Mouse (Mus musculus) intestine, postnatal 0 days (tissue): ENCODE measurements around the gene Foxm1. TPM values are rescaled to one million over a fixed set of nuclear protein-coding genes. Genes with fewer than 3 reads are reported as not detected.

Experiments
- ATAC-seq: fragments of 200-750 bp; cut with Nextera tagmentation; 2 replicates; pipeline ENCODE4 v1.8.0; 2017; ENCODE audit warnings: mild to moderate bottlenecking, moderate TSS enrichment, moderate library complexity
- H3K27ac ChIP-seq: fragments of 300-500 bp; sonication (generic); 2 replicates; pipeline ENCODE4 v1.5.1; 2014; ENCODE audit warnings: mild to moderate bottlenecking, low read depth, low read length, moderate library complexity
- H3K27me3 ChIP-seq: fragments of 300-500 bp; sonication (generic); replicated peaks from 2 replicates; pipeline ENCODE4 v1.6.1; 2014; ENCODE audit warnings: low read length, mixed read lengths; ENCODE audit not compliant: control insufficient read depth, insufficient read depth
- H3K36me3 ChIP-seq: fragments of 300-500 bp; sonication (generic); 2 replicates; pipeline ENCODE4 v1.6.1; 2014; ENCODE audit warnings: mild to moderate bottlenecking, moderate library complexity; ENCODE audit not compliant: control insufficient read depth, insufficient read depth
- H3K4me1 ChIP-seq: fragments of 300-500 bp; sonication (generic); replicated peaks from 2 replicates; pipeline ENCODE4 v1.6.1; 2014; ENCODE audit warnings: antibody characterized with exemption, low read length, mixed read lengths; ENCODE audit not compliant: control insufficient read depth, insufficient read depth
- H3K4me2 ChIP-seq: fragments of 300-500 bp; sonication (generic); replicated peaks from 2 replicates; pipeline ENCODE4 v1.6.1; 2014; ENCODE audit warnings: low read depth, mild to moderate bottlenecking, moderate library complexity
- H3K4me3 ChIP-seq: fragments of 300-500 bp; sonication (generic); 2 replicates; pipeline ENCODE4 v1.5.1; 2014; ENCODE audit warnings: low read depth, low read length
- H3K9ac ChIP-seq: fragments of 300-500 bp; sonication (generic); 2 replicates; pipeline ENCODE4 v1.6.1; 2014; ENCODE audit warnings: mild to moderate bottlenecking, low read depth, low read length
- H3K9me3 ChIP-seq: fragments of 300-500 bp; sonication (generic); 2 replicates; pipeline ENCODE4 v1.6.1; 2016; ENCODE audit warnings: mixed run types; ENCODE audit not compliant: control insufficient read depth
- CTCF ChIP-seq: sonication (generic); IDR thresholded peaks from 2 replicates; pipeline ENCODE4 v1.5.1; 2016; ENCODE audit warnings: low read depth, mild to moderate bottlenecking, control low read depth, antibody characterized with exemption, moderate library complexity
- WGBS: fragments of 180-500 bp; shearing (Covaris S2); extraction: QIAGEN DNeasy Blood & Tissue Kit; methylation state at CpG from one replicate; pipeline ENCODE4 v1.1.7; 2014; 5-methylcytosine and 5-hydroxymethylcytosine counted together
- polyA plus RNA-seq: library from polyadenylated mRNA; unstranded; fragments of >200 nt; fragmentation: Nextera tagmentation; extraction: Ambion mirVana; gene quantifications from 2 replicates; pipeline ENCODE4 v1.2.1, GENCODE M21; 2015

Gene Foxm1
- 4.7 and 5.7 TPM in 2 replicates for polyA plus RNA-seq

DNA sequence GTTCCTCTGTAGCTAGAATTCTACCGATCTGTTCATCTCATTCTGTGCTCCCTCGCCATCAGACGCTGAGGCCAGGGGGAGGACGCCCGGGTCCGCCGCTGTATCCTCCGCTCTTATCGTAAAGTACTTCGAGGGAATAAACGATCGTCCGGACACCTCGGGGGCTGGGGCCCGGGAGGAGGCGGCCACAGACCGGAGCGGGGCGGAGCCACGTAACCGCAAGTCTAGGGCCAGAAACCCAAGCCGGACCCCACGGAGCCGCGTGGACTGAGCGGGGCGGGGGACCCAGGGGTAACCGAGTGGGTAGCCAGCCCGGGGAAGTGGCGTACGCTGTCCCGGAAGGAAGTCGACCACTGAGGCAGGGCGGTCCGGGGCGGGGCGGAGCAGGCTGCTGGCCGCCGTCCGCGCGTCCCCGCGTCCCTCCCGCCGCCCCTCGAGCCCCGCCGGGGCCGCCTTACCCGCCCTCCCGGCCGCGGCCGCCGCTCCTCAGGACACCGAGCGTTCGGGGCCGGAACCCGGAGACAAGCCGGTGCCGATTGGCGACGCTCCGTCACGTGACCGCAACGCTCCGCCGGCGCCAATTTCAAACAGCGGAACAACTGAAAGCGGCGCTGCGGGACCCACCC, at the start of gene Foxm1, which contains the start of gene Rhno1:
Foxm1 (plus strand) TSS at position 587 of the 626 bp plus-strand sequence.
Rhno1 (minus strand) TSS at position 531 of the 626 bp plus-strand sequence.
- peak; percentile 87 for ATAC-seq
- WGBS, result 0% methylated on average over 47 of the region's 76 CpGs
- Histone ChIP-seq H3K9me3 (no peaks in the 10 kb centered on the region), H3K27ac (peak within 1 kb of the TSS; percentile 96), H3K4me1 (no peaks in the 10 kb centered on the region; the same call in 1 of the 2 replicates), H3K27me3 (no peaks in the 10 kb centered on the region), H3K4me3 (peak within 1 kb of the TSS; percentile 98), H3K4me2 (peak within 1 kb of the TSS; percentile 98), H3K36me3 (peaks cover 12% of the 10 kb centered on the region; the same call in 1 of the 2 replicates), H3K9ac (peak within 1 kb of the TSS; percentile 89)
- no peak for TF ChIP-seq CTCF

GRCm38 (mm10) chr6:128314796-128315195, 48.0 kb upstream of the Foxm1 start:
- Histone ChIP-seq H3K4me1 (no peaks in the 10 kb centered on the region), H3K36me3 (no peaks in the 10 kb centered on the region), H3K27me3 (no peaks in the 10 kb centered on the region), H3K9ac (no peak overlapping the region), H3K27ac (no peak overlapping the region), H3K4me2 (no peak overlapping the region), H3K4me3 (no peak overlapping the region), H3K9me3 (no peaks in the 10 kb centered on the region)
- TF ChIP-seq CTCF, result no peak
- no peak for ATAC-seq
- 86% methylated on average over 6 of the region's 6 CpGs for WGBS

- WGBS, result 78% methylated on average over 8 of the region's 8 CpGs
These were observed 47.2 kb upstream of the Foxm1 start for GRCm38 (mm10) chr6:128315597-128315996.

GRCm38 (mm10) chr6:128318317-128318716, 44.5 kb upstream of the Foxm1 start:
- no peaks in the 10 kb centered on the region for H3K27me3 ChIP-seq
- ATAC-seq, result peak; percentile 57
- no peak overlapping the region for H3K4me3 ChIP-seq
- H3K27ac ChIP-seq, result no peak overlapping the region
- H3K9me3 ChIP-seq, result no peaks in the 10 kb centered on the region
- peaks cover 11% of the 10 kb centered on the region for H3K36me3 ChIP-seq
- 5% methylated on average over 4 of the region's 4 CpGs for WGBS
- TF ChIP-seq CTCF, result peak; percentile 83
- no peak overlapping the region for H3K9ac ChIP-seq
- H3K4me1 ChIP-seq, result no peaks in the 10 kb centered on the region
- no peak overlapping the region for H3K4me2 ChIP-seq

More at GRCm38 (mm10) chr6:128315597-128315996, 47.2 kb upstream of the Foxm1 start:
- Histone ChIP-seq H3K9ac (no peak overlapping the region), H3K4me3 (no peak overlapping the region), H3K9me3 (no peaks in the 10 kb centered on the region), H3K36me3 (no peaks in the 10 kb centered on the region), H3K4me2 (no peak overlapping the region), H3K27ac (no peak overlapping the region), H3K4me1 (no peaks in the 10 kb centered on the region), H3K27me3 (no peaks in the 10 kb centered on the region)
- no peak for TF ChIP-seq CTCF
- ATAC-seq, result no peak

- WGBS, result 21% methylated on average over 12 of the region's 12 CpGs
- Histone ChIP-seq H3K27me3 (no peaks in the 10 kb centered on the region), H3K9me3 (no peaks in the 10 kb centered on the region), H3K36me3 (peaks cover 11% of the 10 kb centered on the region), H3K4me3 (no peak overlapping the region), H3K4me1 (no peaks in the 10 kb centered on the region), H3K4me2 (no peak overlapping the region), H3K9ac (no peak overlapping the region), H3K27ac (no peak overlapping the region)
- ATAC-seq, result peak; percentile 49; the same call in 1 of the 2 replicates
- peak; percentile 83 for TF ChIP-seq CTCF
These were observed 28.2 kb upstream of the Foxm1 start for GRCm38 (mm10) chr6:128334397-128335124.

DNA sequence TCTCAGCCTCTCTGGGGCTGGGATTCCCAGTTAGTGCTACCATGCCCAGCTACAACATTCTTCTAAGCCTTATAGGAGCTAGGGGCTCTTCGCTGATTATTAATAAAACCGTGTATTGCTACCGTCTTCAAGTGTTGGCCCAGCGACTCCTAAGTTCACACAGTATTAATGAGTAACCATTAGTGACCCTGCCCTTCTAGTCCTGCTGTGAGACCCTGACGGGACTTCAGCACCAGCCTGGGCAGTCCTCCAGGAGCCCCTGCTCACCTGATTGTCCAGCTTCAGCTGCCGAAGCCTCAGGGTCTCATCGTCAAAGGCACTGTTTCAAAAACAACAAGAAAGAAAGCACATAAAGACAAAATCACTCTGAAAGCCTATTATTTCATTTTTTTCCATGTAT, 25.3 kb upstream of the Foxm1 start:
- Histone ChIP-seq H3K27ac (no peak overlapping the region), H3K4me2 (no peak overlapping the region), H3K36me3 (0 out of 2 replicates have a peak, but pooled peaks cover 4% of the 10 kb centered on the region), H3K27me3 (no peaks in the 10 kb centered on the region), H3K9ac (no peak overlapping the region), H3K4me3 (no peak overlapping the region), H3K4me1 (no peaks in the 10 kb centered on the region), H3K9me3 (no peaks in the 10 kb centered on the region)
- no peak for ATAC-seq
- 54% methylated on average over 7 of the region's 7 CpGs for WGBS
- no peak for TF ChIP-seq CTCF
